Mouse (Mus musculus): ENCODE measurements around the gene 6030445D17Rik. TPM values are rescaled to one million over a fixed set of nuclear protein-coding genes. Genes with fewer than 3 reads are reported as not detected.
A peak's percentile ranks its signal among the peaks of the same experiment; 100 is the strongest.

6030445D17Rik gene
- total RNA-seq (2021) = under 1 TPM; 0.40 to 0.50 TPM
- long read RNA-seq, experiment 1 = 0 reads
- long read RNA-seq, experiment 2 = 0 reads

GRCm38 (mm10) chr4:136462086-136462838 is at the start of gene 6030445D17Rik:
TSS of gene 6030445D17Rik (plus strand) at chr4:136462250.
- peak; percentile 48 to 54 for DNase-seq (ENCODE audit: low spot score in 2 of 2)

- DNase-seq (ENCODE audit: low spot score in 2 of 2) = no peak
Observed at GRCm38 (mm10) chr4:136415477-136415876, 46.6 kb upstream of the 6030445D17Rik start.

- DNase-seq (ENCODE audit: low spot score in 2 of 2) = no peak
Observed at GRCm38 (mm10) chr4:136418962-136419361, 43.1 kb upstream of the 6030445D17Rik start.

GRCm38 (mm10) chr4:136419386-136419785 is 42.7 kb upstream of the 6030445D17Rik start:
- no peak for DNase-seq (ENCODE audit: low spot score in 2 of 2)

- DNase-seq (ENCODE audit: low spot score in 2 of 2) = no peak
Observed at GRCm38 (mm10) chr4:136423224-136423623, 38.8 kb upstream of the 6030445D17Rik start, which contains the start of gene Htr1d. TSS of gene Htr1d (plus strand) at chr4:136423524.

- DNase-seq (ENCODE audit: low spot score in 2 of 2) = no peak
Observed at GRCm38 (mm10) chr4:136424120-136424999, 37.7 kb upstream of the 6030445D17Rik start.

GRCm38 (mm10) chr4:136425000-136425288 is 37.1 kb upstream of the 6030445D17Rik start:
- DNase-seq (ENCODE audit: low spot score in 2 of 2) = no peak

GRCm38 (mm10) chr4:136430609-136431375 is 31.3 kb upstream of the 6030445D17Rik start:
- DNase-seq (ENCODE audit: low spot score in 2 of 2) = no peak

GRCm38 (mm10) chr4:136431376-136431693 is 30.7 kb upstream of the 6030445D17Rik start:
- DNase-seq (ENCODE audit: low spot score in 2 of 2) = peak in 1 of 2 experiments; percentile 35

GRCm38 (mm10) chr4:136434029-136434428 is 28.0 kb upstream of the 6030445D17Rik start:
- DNase-seq (ENCODE audit: low spot score in 2 of 2) = no peak

GRCm38 (mm10) chr4:136439106-136439505 is 22.9 kb upstream of the 6030445D17Rik start:
- no peak for DNase-seq (ENCODE audit: low spot score in 2 of 2)

GRCm38 (mm10) chr4:136441354-136442043 is 20.6 kb upstream of the 6030445D17Rik start:
- no peak for DNase-seq (ENCODE audit: low spot score in 2 of 2)

GRCm38 (mm10) chr4:136444561-136444960 is 17.5 kb upstream of the 6030445D17Rik start:
- no peak for DNase-seq (ENCODE audit: low spot score in 2 of 2)

GRCm38 (mm10) chr4:136449795-136450194 is 12.3 kb upstream of the 6030445D17Rik start:
- DNase-seq (ENCODE audit: low spot score in 2 of 2) = no peak

- DNase-seq (ENCODE audit: low spot score in 2 of 2) = no peak
Observed at GRCm38 (mm10) chr4:136450271-136450670, 11.8 kb upstream of the 6030445D17Rik start.

- DNase-seq (ENCODE audit: low spot score in 2 of 2) = no peak
Observed at GRCm38 (mm10) chr4:136451564-136451963, 10.5 kb upstream of the 6030445D17Rik start.

GRCm38 (mm10) chr4:136452286-136452685 is 9.8 kb upstream of the 6030445D17Rik start:
- DNase-seq (ENCODE audit: low spot score in 2 of 2) = no peak

GRCm38 (mm10) chr4:136452792-136453191 is 9.3 kb upstream of the 6030445D17Rik start:
- DNase-seq (ENCODE audit: low spot score in 2 of 2) = no peak

- peak; percentile 53 to 58 for DNase-seq (ENCODE audit: low spot score in 2 of 2)
Observed at GRCm38 (mm10) chr4:136454850-136455260, 7.2 kb upstream of the 6030445D17Rik start.

- DNase-seq (ENCODE audit: low spot score in 2 of 2) = no peak
Observed at GRCm38 (mm10) chr4:136456516-136457218, 5.4 kb upstream of the 6030445D17Rik start.
